Mouse (Mus musculus): ENCODE results near the gene Arhgdig. TPM values are rescaled to one million over a fixed set of nuclear protein-coding genes. Genes with fewer than 3 reads are reported as not detected.

Arhgdig gene
- 5.4 and 6.9 TPM in 2 replicates for polyA plus RNA-seq (2014; fragmentation: Nextera tagmentation; extraction: Ambion mirVana)

GRCm38 (mm10) chr17:26207686-26208085 lies at the start of gene Arhgdig:
TSS of gene Arhgdig (minus strand) at chr17:26207786.
- Histone ChIP-seq H3K36me3 (ENCODE audit: control insufficient read depth, insufficient read depth, low read length) (no peaks in the 10 kb centered on the region), H3K27me3 (ENCODE audit: control insufficient read depth, insufficient read depth, low read length) (peaks cover 22% of the 10 kb centered on the region), H3K9ac (ENCODE audit: low read length) (no peak within 1 kb of the TSS), H3K9me3 (ENCODE audit: control insufficient read depth, low read length) (no peaks in the 10 kb centered on the region), H3K27ac (replicated peaks in 1 of 2; ENCODE audit: control insufficient read depth in 1 of 2, insufficient read depth in 1 of 2, low read depth in 2 of 2, low read length in 2 of 2) (no peak within 1 kb of the TSS), H3K4me2 (ENCODE audit: low read length) (no peak within 1 kb of the TSS), H3K4me1 (ENCODE audit: control insufficient read depth in 2 of 2, insufficient read depth in 2 of 2, low read length in 2 of 2) (peaks cover 0 to 6% of the 10 kb centered on the region in 2 experiments; a peak in 2 of 4 replicates), H3K4me3 (ENCODE audit: control insufficient read depth in 1 of 2, insufficient read depth in 1 of 2, low read depth in 1 of 2, low read length in 2 of 2) (no peak within 1 kb of the TSS)
- no peak for ATAC-seq (ENCODE audit: insufficient number of reproducible peaks, insufficient read depth, low FRiP score, low read depth)
- WGBS, result 84% methylated on average over 12 of the region's 12 CpGs

GRCm38 (mm10) chr17:26255313-26255712 lies 47.7 kb upstream of the Arhgdig start:
- no peaks in the 10 kb centered on the region for H3K9me3 ChIP-seq (ENCODE audit: control insufficient read depth, low read length)
- H3K4me1 ChIP-seq (ENCODE audit: control insufficient read depth in 2 of 2, insufficient read depth in 2 of 2, low read length in 2 of 2), result peaks cover 0 to 15% of the 10 kb centered on the region in 2 experiments; a peak in 3 of 4 replicates
- no peak overlapping the region for H3K4me3 ChIP-seq (ENCODE audit: control insufficient read depth in 1 of 2, insufficient read depth in 1 of 2, low read depth in 1 of 2, low read length in 2 of 2)
- no peaks in the 10 kb centered on the region for H3K27me3 ChIP-seq (ENCODE audit: control insufficient read depth, insufficient read depth, low read length)
- 94% methylated on average over 7 of the region's 7 CpGs for WGBS
- H3K27ac ChIP-seq (replicated peaks in 1 of 2; ENCODE audit: control insufficient read depth in 1 of 2, insufficient read depth in 1 of 2, low read depth in 2 of 2, low read length in 2 of 2), result no peak overlapping the region
- peaks cover 54% of the 10 kb centered on the region for H3K36me3 ChIP-seq (ENCODE audit: control insufficient read depth, insufficient read depth, low read length)
- no peak overlapping the region for H3K9ac ChIP-seq (ENCODE audit: low read length)
- no peak for ATAC-seq (ENCODE audit: insufficient number of reproducible peaks, insufficient read depth, low FRiP score, low read depth)
- H3K4me2 ChIP-seq (ENCODE audit: low read length), result no peak overlapping the region

- Histone ChIP-seq H3K27ac (replicated peaks in 1 of 2; ENCODE audit: control insufficient read depth in 1 of 2, insufficient read depth in 1 of 2, low read depth in 2 of 2, low read length in 2 of 2) (peak overlapping the region; percentile 98), H3K27me3 (ENCODE audit: control insufficient read depth, insufficient read depth, low read length) (no peaks in the 10 kb centered on the region), H3K9ac (ENCODE audit: low read length) (peak overlapping the region; percentile 95), H3K4me2 (ENCODE audit: low read length) (peak overlapping the region; percentile 78), H3K36me3 (ENCODE audit: control insufficient read depth, insufficient read depth, low read length) (peaks cover 35% of the 10 kb centered on the region), H3K9me3 (ENCODE audit: control insufficient read depth, low read length) (no peaks in the 10 kb centered on the region), H3K4me3 (ENCODE audit: control insufficient read depth in 1 of 2, insufficient read depth in 1 of 2, low read depth in 1 of 2, low read length in 2 of 2) (peak overlapping the region; percentile 76 to 94), H3K4me1 (ENCODE audit: control insufficient read depth in 2 of 2, insufficient read depth in 2 of 2, low read length in 2 of 2) (peaks cover 0 to 15% of the 10 kb centered on the region in 2 experiments; a peak in 3 of 4 replicates)
- ATAC-seq (ENCODE audit: insufficient number of reproducible peaks, insufficient read depth, low FRiP score, low read depth), result no peak
- WGBS, result under 1% methylated on average over 24 of the region's 24 CpGs
Measured at GRCm38 (mm10) chr17:26253399-26253798, 45.8 kb upstream of the Arhgdig start.

DNA sequence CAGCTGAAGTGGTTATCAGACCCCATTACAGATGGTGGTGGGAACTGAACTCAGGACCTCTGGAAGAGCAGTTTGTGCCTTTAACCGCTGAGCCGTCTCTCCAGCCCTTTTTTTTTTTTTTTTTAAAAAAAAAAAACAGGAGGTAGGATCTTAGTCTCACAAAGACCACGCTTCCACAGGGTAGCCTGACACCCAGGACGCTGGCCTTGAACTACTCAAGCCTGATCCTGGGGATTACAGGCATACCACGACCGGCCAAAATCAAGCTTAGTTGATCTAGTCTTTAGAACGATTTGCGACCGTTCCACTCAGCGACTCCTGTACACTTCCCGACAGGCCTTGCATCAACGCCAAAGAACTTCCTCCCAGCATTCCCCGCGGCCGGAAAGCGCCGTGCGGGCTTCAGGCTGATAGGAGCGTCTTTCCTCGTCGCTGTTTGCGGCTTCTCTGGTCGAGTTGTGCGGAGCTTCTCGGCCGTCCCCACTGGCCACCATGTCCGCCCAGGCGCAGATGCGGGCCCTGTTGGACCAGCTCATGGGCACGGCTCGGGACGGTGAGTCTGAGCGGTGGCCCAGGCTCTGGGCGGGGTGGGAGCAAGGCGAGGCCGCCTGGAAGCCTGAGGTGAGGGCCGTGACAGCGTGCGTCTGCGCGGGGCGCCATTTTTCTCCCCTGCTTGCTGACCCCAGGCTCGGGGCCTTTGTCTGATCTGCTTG lies 45.1 kb upstream of the Arhgdig start, which contains the start of gene Luc7l:
Gene Luc7l, plus strand, starts transcription at position 358 of the 713 bp plus-strand sequence.
- ATAC-seq (ENCODE audit: insufficient number of reproducible peaks, insufficient read depth, low FRiP score, low read depth), result peak; percentile 87
- Histone ChIP-seq H3K9ac (ENCODE audit: low read length) (peak within 1 kb of the TSS; percentile 95), H3K27me3 (ENCODE audit: control insufficient read depth, insufficient read depth, low read length) (no peaks in the 10 kb centered on the region), H3K27ac (replicated peaks in 1 of 2; ENCODE audit: control insufficient read depth in 1 of 2, insufficient read depth in 1 of 2, low read depth in 2 of 2, low read length in 2 of 2) (peak within 1 kb of the TSS; percentile 98), H3K9me3 (ENCODE audit: control insufficient read depth, low read length) (no peaks in the 10 kb centered on the region), H3K4me1 (ENCODE audit: control insufficient read depth in 2 of 2, insufficient read depth in 2 of 2, low read length in 2 of 2) (peaks cover 0 to 15% of the 10 kb centered on the region in 2 experiments; a peak in 3 of 4 replicates), H3K36me3 (ENCODE audit: control insufficient read depth, insufficient read depth, low read length) (peaks cover 28% of the 10 kb centered on the region), H3K4me3 (ENCODE audit: control insufficient read depth in 1 of 2, insufficient read depth in 1 of 2, low read depth in 1 of 2, low read length in 2 of 2) (peak within 1 kb of the TSS; percentile 76 to 94), H3K4me2 (ENCODE audit: low read length) (peak within 1 kb of the TSS; percentile 78)
- under 1% methylated on average over 43 of the region's 43 CpGs for WGBS

DNA sequence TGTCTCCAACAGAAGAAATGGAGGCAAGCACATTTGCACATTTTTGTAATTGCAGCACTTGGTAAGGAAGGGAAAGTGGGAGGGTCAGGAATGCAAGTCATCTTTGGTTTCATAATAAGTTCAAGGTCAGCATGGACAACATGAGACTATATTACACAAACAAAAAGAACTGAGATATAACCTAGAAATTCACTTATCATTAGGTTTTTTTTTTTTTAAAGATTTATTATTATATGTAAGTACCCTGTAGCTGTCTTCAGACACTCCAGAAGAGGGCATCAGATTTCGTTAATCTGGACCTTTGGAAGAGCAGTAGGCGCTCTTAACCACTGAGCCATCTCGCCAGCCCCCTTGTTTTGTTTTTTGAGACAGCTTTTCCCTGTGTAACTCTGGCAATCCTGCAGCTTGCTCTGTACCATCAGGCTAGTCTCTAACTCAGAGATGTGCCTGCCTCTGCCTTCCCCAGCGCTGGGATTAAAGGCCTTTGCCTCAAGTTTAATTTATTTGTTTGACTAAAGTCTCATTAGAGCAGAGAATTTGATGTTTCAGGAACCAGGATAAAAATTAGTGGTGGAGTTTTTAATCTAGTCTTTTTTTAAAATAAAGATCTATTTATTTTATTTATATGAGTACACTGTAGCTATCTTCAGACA lies 44.4 kb upstream of the Arhgdig start:
- no peaks in the 10 kb centered on the region for H3K27me3 ChIP-seq (ENCODE audit: control insufficient read depth, insufficient read depth, low read length)
- peak overlapping the region; percentile 95; the same call in 1 of the 2 replicates for H3K9ac ChIP-seq (ENCODE audit: low read length)
- H3K4me2 ChIP-seq (ENCODE audit: low read length), result peak overlapping the region; percentile 78
- WGBS, result 51% methylated on average over 4 of the region's 4 CpGs
- H3K4me1 ChIP-seq (ENCODE audit: control insufficient read depth in 2 of 2, insufficient read depth in 2 of 2, low read length in 2 of 2), result peaks cover 0 to 15% of the 10 kb centered on the region in 2 experiments; a peak in 3 of 4 replicates
- peaks cover 21% of the 10 kb centered on the region for H3K36me3 ChIP-seq (ENCODE audit: control insufficient read depth, insufficient read depth, low read length)
- H3K9me3 ChIP-seq (ENCODE audit: control insufficient read depth, low read length), result no peaks in the 10 kb centered on the region
- peak overlapping the region in 1 of 2 experiments; percentile 98; a peak in 1 of 4 replicates for H3K27ac ChIP-seq (replicated peaks in 1 of 2; ENCODE audit: control insufficient read depth in 1 of 2, insufficient read depth in 1 of 2, low read depth in 2 of 2, low read length in 2 of 2)
- no peak for ATAC-seq (ENCODE audit: insufficient number of reproducible peaks, insufficient read depth, low FRiP score, low read depth)
- H3K4me3 ChIP-seq (ENCODE audit: control insufficient read depth in 1 of 2, insufficient read depth in 1 of 2, low read depth in 1 of 2, low read length in 2 of 2), result peak overlapping the region in 1 of 2 experiments; percentile 94; a peak in 2 of 4 replicates

GRCm38 (mm10) chr17:26244101-26244841 lies 36.7 kb upstream of the Arhgdig start, which contains the start of gene Fam234a:
TSS of gene Fam234a (minus strand) at chr17:26244242.
- Histone ChIP-seq H3K4me1 (ENCODE audit: control insufficient read depth in 2 of 2, insufficient read depth in 2 of 2, low read length in 2 of 2) (peaks cover 0 to 13% of the 10 kb centered on the region in 2 experiments; a peak in 3 of 4 replicates), H3K4me2 (ENCODE audit: low read length) (peak within 1 kb of the TSS; percentile 86), H3K4me3 (ENCODE audit: control insufficient read depth in 1 of 2, insufficient read depth in 1 of 2, low read depth in 1 of 2, low read length in 2 of 2) (peak within 1 kb of the TSS; percentile 71 to 89), H3K36me3 (ENCODE audit: control insufficient read depth, insufficient read depth, low read length) (no peaks in the 10 kb centered on the region), H3K27ac (replicated peaks in 1 of 2; ENCODE audit: control insufficient read depth in 1 of 2, insufficient read depth in 1 of 2, low read depth in 2 of 2, low read length in 2 of 2) (peak within 1 kb of the TSS; percentile 81 to 82), H3K27me3 (ENCODE audit: control insufficient read depth, insufficient read depth, low read length) (no peaks in the 10 kb centered on the region), H3K9ac (ENCODE audit: low read length) (peak within 1 kb of the TSS; percentile 83), H3K9me3 (ENCODE audit: control insufficient read depth, low read length) (no peaks in the 10 kb centered on the region)
- ATAC-seq (ENCODE audit: insufficient number of reproducible peaks, insufficient read depth, low FRiP score, low read depth), result peak; percentile 96
- WGBS, result 6% methylated on average over 33 of the region's 33 CpGs

Data from heart, embryonic 14.5 days (tissue).